ENCODE assay signal across 29 mouse cellular contexts in the genomic region with DNA sequence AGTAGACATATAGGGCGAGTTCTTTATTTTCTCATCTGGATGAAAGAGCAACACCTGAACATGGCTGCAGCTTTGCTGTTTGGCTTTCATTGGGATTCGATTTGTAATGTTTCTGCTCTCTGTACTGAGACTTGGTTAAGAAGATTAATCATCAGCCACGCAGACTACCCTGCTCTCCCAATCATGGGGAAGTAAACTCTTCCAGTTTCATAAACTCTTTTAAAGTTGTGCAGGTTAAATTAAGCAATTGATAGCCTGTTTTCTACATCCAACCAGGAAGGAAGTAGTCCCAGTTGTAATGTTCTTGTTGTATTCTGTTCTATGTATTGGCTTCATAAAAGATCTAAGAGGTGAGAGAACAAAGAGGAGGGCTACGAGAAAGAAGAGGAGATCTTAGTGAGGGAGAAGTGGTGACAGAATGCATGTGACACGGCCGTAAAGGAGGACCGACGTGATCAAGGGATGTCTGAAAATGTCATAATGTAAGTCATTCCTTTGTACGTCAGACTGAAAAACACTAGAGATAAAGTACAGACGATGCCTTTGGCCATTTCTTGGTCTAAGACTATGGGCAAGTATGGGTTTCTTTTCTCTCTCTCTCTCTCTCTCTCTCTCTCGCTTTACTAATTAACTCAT.
A peak's percentile ranks its signal among the peaks of the same experiment; 100 is the strongest.
DNase-seq lines count a peak whose midpoint lies in the region; ATAC-seq lines count a peak whose summit lies in the region.
"Had no signal": no experiment of that assay in that cellular context is flagged by ENCODE, and none has a peak within 500 bp of the region (broad histone marks: within the 10 kb centered on the region; RNA-seq: fewer than 3 reads in every experiment).

No protein-coding gene starts in this region.

- H3K4me3 ChIP-seq in liver, embryonic 16.5 days (ENCODE audit: low read depth, low read length) = peak overlapping the region; percentile 21; the same call in 1 of the 2 replicates
- no peak overlapping the region for H3K4me3 ChIP-seq in midbrain, embryonic 15.5 days
- H3K4me3 ChIP-seq: embryonic facial prominence, embryonic 10.5 days; embryonic facial prominence, embryonic 13.5 days; erythroblast, embryonic 14.5 days; forebrain, embryonic 12.5 days; forebrain, embryonic 15.5 days; hindbrain, embryonic 10.5 days; hindbrain, embryonic 13.5 days had no signal

- no peak overlapping the region for H3K9ac ChIP-seq in liver, embryonic 16.5 days (ENCODE audit: low read depth, low read length)
- H3K9ac ChIP-seq in midbrain, embryonic 15.5 days = no peak overlapping the region
- H3K9ac ChIP-seq: embryonic facial prominence, embryonic 13.5 days; forebrain, embryonic 12.5 days; forebrain, embryonic 15.5 days; hindbrain, embryonic 13.5 days had no signal

- DNase-seq in liver = no peak
- no peak for DNase-seq in urinary bladder, postnatal 10 days (ENCODE audit: low spot score)
- DNase-seq: adrenal gland, postnatal 10 days; adrenal gland, postnatal 36 days; B cell, adult 2 months; cerebellum, adult 11 months; cerebellum, adult 2 months; cerebellum, adult 9-11 months; cerebellum, postnatal 25 days; embryo, embryonic 11 days; gastrocnemius, postnatal 25 days; heart, adult 11 months; heart, postnatal 36 days had no signal

- H3K27me3 ChIP-seq in liver, embryonic 16.5 days (ENCODE audit: control insufficient read depth, insufficient read depth, low read depth, low read length) = no peaks in the 10 kb centered on the region
- no peaks in the 10 kb centered on the region for H3K27me3 ChIP-seq in midbrain, embryonic 15.5 days (replicated peaks)
- H3K27me3 ChIP-seq: CH12.LX; embryonic facial prominence, embryonic 13.5 days; forebrain, embryonic 12.5 days; forebrain, embryonic 15.5 days; hindbrain, embryonic 13.5 days had no signal

- no peak for ATAC-seq in liver, embryonic 16.5 days (ENCODE audit: low read depth)
- peak; percentile 69 for ATAC-seq in common myeloid progenitor, adult 5-6 weeks (replicated peaks; ENCODE audit: low read depth, poor library complexity, severe bottlenecking)
- ATAC-seq in megakaryocyte progenitor cell, adult 5-6 weeks (replicated peaks; ENCODE audit: poor library complexity) = peak; percentile 67
- no peak for ATAC-seq in midbrain, embryonic 15.5 days (replicated peaks)
- ATAC-seq: forebrain, embryonic 15.5 days; hindbrain, embryonic 16.5 days; Patski had no signal

- no peak overlapping the region for H3K4me2 ChIP-seq in liver, embryonic 16.5 days (ENCODE audit: low read depth, low read length)
- H3K4me2 ChIP-seq in midbrain, embryonic 15.5 days = no peak overlapping the region
- H3K4me2 ChIP-seq: embryonic facial prominence, embryonic 13.5 days; forebrain, embryonic 12.5 days; forebrain, embryonic 15.5 days; heart, embryonic 11.5 days; hindbrain, embryonic 13.5 days had no signal

- H3K9me3 ChIP-seq in liver, embryonic 16.5 days (replicated peaks; ENCODE audit: control insufficient read depth, low read length) = no peaks in the 10 kb centered on the region
- no peaks in the 10 kb centered on the region for H3K9me3 ChIP-seq in midbrain, embryonic 15.5 days
- H3K9me3 ChIP-seq: embryonic facial prominence, embryonic 10.5 days; embryonic facial prominence, embryonic 13.5 days; forebrain, embryonic 12.5 days; forebrain, embryonic 15.5 days; G1E; hindbrain, embryonic 10.5 days; hindbrain, embryonic 13.5 days had no signal

- no peaks in the 10 kb centered on the region for H3K4me1 ChIP-seq in liver, embryonic 16.5 days (ENCODE audit: control insufficient read depth, low read depth, low read length)
- no peaks in the 10 kb centered on the region for H3K4me1 ChIP-seq in midbrain, embryonic 15.5 days
- H3K4me1 ChIP-seq: embryonic facial prominence, embryonic 10.5 days; embryonic facial prominence, embryonic 13.5 days; forebrain, embryonic 12.5 days; forebrain, embryonic 15.5 days; hindbrain, embryonic 10.5 days; hindbrain, embryonic 13.5 days had no signal

- H3K36me3 ChIP-seq in liver, embryonic 16.5 days (ENCODE audit: control insufficient read depth, insufficient read depth) = no peaks in the 10 kb centered on the region
- H3K36me3 ChIP-seq in midbrain, embryonic 15.5 days (replicated peaks) = no peaks in the 10 kb centered on the region
- H3K36me3 ChIP-seq: embryonic facial prominence, embryonic 10.5 days; embryonic facial prominence, embryonic 13.5 days; forebrain, embryonic 12.5 days; forebrain, embryonic 15.5 days; G1E; hindbrain, embryonic 10.5 days; hindbrain, embryonic 13.5 days had no signal

- H3K27ac ChIP-seq in liver, embryonic 16.5 days (ENCODE audit: low read length) = no peak overlapping the region
- H3K27ac ChIP-seq in midbrain, embryonic 15.5 days = no peak overlapping the region
- H3K27ac ChIP-seq: embryonic facial prominence, embryonic 10.5 days; embryonic facial prominence, embryonic 13.5 days; forebrain, embryonic 12.5 days; forebrain, embryonic 15.5 days; hindbrain, embryonic 10.5 days; hindbrain, embryonic 13.5 days had no signal

- WGBS in liver, embryonic 16.5 days (ENCODE audit: insufficient replicate concordance) = 61% methylated on average over 11 of the region's 11 CpGs
- 86% methylated on average over 11 of the region's 11 CpGs for WGBS in midbrain, embryonic 15.5 days

Comparison
In these comparisons a context has a peak if more than half of its experiments do, and no peak if none do; other contexts are left out.
1. ATAC-seq: peak in common myeloid progenitor, adult 5-6 weeks (single experiment) and megakaryocyte progenitor cell, adult 5-6 weeks (single experiment); none in liver, embryonic 16.5 days (single experiment) and midbrain, embryonic 15.5 days (single experiment).